Mouse (Mus musculus): ENCODE measurements around the gene Rrp7a. TPM values are rescaled to one million over a fixed set of nuclear protein-coding genes. Genes with fewer than 3 reads are reported as not detected.

Rrp7a gene
- 23.3 TPM for polyA plus RNA-seq (2014; fragmentation: Illumina TruSeq; extraction: RNeasy Lipid Tissue Mini Kit (QIAGEN cat#74804); ENCODE audit: low read depth, low replicate concordance)

GRCm38 (mm10) chr15:83122566-83123145 lies at the start of gene Rrp7a:
TSS of gene Rrp7a (minus strand) at chr15:83122801.

GRCm38 (mm10) chr15:83149196-83150072 lies 26.8 kb upstream of the Rrp7a start, which contains the start of gene Poldip3:
TSS of gene Poldip3 (minus strand) at chr15:83149384.

GRCm38 (mm10) chr15:83089429-83089605 lies 33.3 kb downstream of the Rrp7a start, which contains the start of gene Serhl:
TSS of gene Serhl (plus strand) at chr15:83089506.

Other genes starting within 250 kb of the Rrp7a start
- 9.1 TPM for gene Tcf20, start 134.9 kb downstream of the Rrp7a start, polyA plus RNA-seq (2014; fragmentation: Illumina TruSeq; extraction: RNeasy Lipid Tissue Mini Kit (QIAGEN cat#74804); ENCODE audit: low read depth, low replicate concordance)
- 1.9 TPM for gene Nfam1, start 89.5 kb downstream of the Rrp7a start, polyA plus RNA-seq (2014; fragmentation: Illumina TruSeq; extraction: RNeasy Lipid Tissue Mini Kit (QIAGEN cat#74804); ENCODE audit: low read depth, low replicate concordance)
- gene Serhl, start 33.3 kb downstream of the Rrp7a start, polyA plus RNA-seq (2014; fragmentation: Illumina TruSeq; extraction: RNeasy Lipid Tissue Mini Kit (QIAGEN cat#74804); ENCODE audit: low read depth, low replicate concordance): 53.6 TPM
- gene Poldip3, start 26.6 kb upstream of the Rrp7a start, polyA plus RNA-seq (2014; fragmentation: Illumina TruSeq; extraction: RNeasy Lipid Tissue Mini Kit (QIAGEN cat#74804); ENCODE audit: low read depth, low replicate concordance): 18.6 TPM
- 67.9 TPM for gene Cyb5r3, start 49.8 kb upstream of the Rrp7a start, polyA plus RNA-seq (2014; fragmentation: Illumina TruSeq; extraction: RNeasy Lipid Tissue Mini Kit (QIAGEN cat#74804); ENCODE audit: low read depth, low replicate concordance)
- gene A4galt, start 129.0 kb upstream of the Rrp7a start, polyA plus RNA-seq (2014; fragmentation: Illumina TruSeq; extraction: RNeasy Lipid Tissue Mini Kit (QIAGEN cat#74804); ENCODE audit: low read depth, low replicate concordance): 4.6 TPM
- gene Arfgap3, start 227.4 kb upstream of the Rrp7a start, polyA plus RNA-seq (2014; fragmentation: Illumina TruSeq; extraction: RNeasy Lipid Tissue Mini Kit (QIAGEN cat#74804); ENCODE audit: low read depth, low replicate concordance): 11.2 TPM

All from heart, adult 10 weeks (tissue).